Mouse (Mus musculus) ES-E14 (cell line): ENCODE measurements around the gene Atp6v1c2.

Source experiments
- CHD2 ChIP-seq: IDR thresholded peaks from 2 replicates; pipeline ENCODE4 v1.6.1; 2014; ENCODE audit warnings: mild to moderate bottlenecking, low read depth, low read length, inconsistent platforms
- HCFC1 ChIP-seq: IDR thresholded peaks from 2 replicates; pipeline ENCODE4 v1.6.1; 2012; ENCODE audit warnings: low read length, inconsistent platforms, borderline replicate concordance; ENCODE audit not compliant: insufficient read depth
- MAFK ChIP-seq: IDR thresholded peaks from 2 replicates; pipeline ENCODE4 v1.6.1; 2014; ENCODE audit warnings: mild to moderate bottlenecking, low read depth, low read length, inconsistent platforms; ENCODE audit not compliant: insufficient read depth
- ZC3H11A ChIP-seq: IDR thresholded peaks from 2 replicates; pipeline ENCODE4 v1.6.1; 2012; ENCODE audit warnings: low read depth, mild to moderate bottlenecking, inconsistent platforms, low read length, borderline replicate concordance

DNA sequence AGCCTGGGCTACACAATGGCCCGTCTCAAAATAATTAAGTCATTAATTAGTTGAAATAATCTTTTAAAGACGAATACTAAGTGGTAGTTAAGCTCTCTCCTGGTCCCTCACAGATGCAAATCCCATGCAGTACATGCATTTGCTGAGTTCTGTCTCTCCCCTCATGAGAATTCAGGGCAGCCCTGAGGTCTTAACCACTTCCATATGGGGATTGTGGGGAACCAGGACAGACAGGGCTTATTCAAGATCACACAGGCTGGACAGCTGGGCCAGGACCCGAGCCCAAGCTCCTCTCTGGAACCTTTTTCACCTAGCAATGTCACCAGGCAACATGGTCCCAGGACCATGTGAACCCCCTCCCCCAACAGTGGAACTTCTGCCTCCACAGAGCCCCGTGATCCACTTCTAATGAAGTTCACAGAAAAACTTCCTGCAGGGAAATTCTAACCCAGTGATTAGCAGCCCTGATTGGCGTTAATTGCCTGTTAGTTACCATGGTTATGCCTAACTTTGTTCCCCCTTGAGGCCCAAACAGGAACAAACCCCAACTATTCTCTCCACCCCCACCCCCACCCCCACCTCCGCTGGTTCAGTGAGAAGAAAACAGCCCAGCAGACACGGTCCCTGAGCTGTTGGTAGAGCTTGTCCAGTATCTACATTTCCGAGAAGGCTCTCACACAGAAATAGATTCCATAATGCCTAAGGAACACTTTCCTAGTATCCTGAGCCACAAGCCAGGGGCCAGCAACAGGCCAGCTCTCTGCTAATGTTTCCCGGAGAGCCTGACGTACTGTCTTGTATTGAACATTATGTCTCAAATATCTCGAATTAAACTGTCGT is 90.4 kb downstream of the Atp6v1c2 start:
- TF ChIP-seq CHD2 (no peak), ZC3H11A (no peak), HCFC1 (no peak), MAFK (no peak)
